Mouse (Mus musculus) forebrain, embryonic 12.5 days (tissue): ENCODE measurements at regions not wholly inside any gene's neighbourhood (a gene's known extent, or its start where the extent isn't known, plus 50 kb on each side); places are given as distances from the start of the nearest gene placed in this dataset.

ENCODE experiments used
- ATAC-seq: fragments of 200-750 bp; cut with Nextera tagmentation; 2 replicates; pipeline ENCODE4 v1.8.0; 2017; ENCODE audit warnings: moderate TSS enrichment; ENCODE audit not compliant: low FRiP score
- H3K27ac ChIP-seq: fragments of 300-500 bp; sonication (generic); 2 replicates; pipeline ENCODE4 v1.5.1; 2016; ENCODE audit warnings: mild to moderate bottlenecking
- H3K27me3 ChIP-seq: fragments of 300-500 bp; sonication (generic); 2 replicates; pipeline ENCODE4 v1.6.1; 2016; ENCODE audit warnings: mild to moderate bottlenecking
- H3K36me3 ChIP-seq: fragments of 300-500 bp; sonication (generic); replicated peaks from 2 replicates; pipeline ENCODE4 v1.6.1; 2016; ENCODE audit warnings: mild to moderate bottlenecking
- H3K4me1 ChIP-seq: fragments of 300-500 bp; sonication (generic); 2 replicates; pipeline ENCODE4 v1.6.1; 2016
- H3K4me2 ChIP-seq: fragments of 300-500 bp; sonication (generic); 2 replicates; pipeline ENCODE4 v1.6.1; 2016; ENCODE audit warnings: mild to moderate bottlenecking, moderate library complexity
- H3K4me3 ChIP-seq: fragments of 300-500 bp; sonication (generic); replicated peaks from 2 replicates; pipeline ENCODE4 v1.5.1; 2016; ENCODE audit warnings: mild to moderate bottlenecking
- H3K9ac ChIP-seq: fragments of 300-500 bp; sonication (generic); 2 replicates; pipeline ENCODE4 v1.6.1; 2016; ENCODE audit warnings: mild to moderate bottlenecking
- H3K9me3 ChIP-seq: fragments of 300-500 bp; sonication (generic); 2 replicates; pipeline ENCODE4 v1.6.1; 2016
- WGBS: fragments of 180-500 bp; shearing (Covaris S2); methylation state at CpG from one replicate; pipeline ENCODE4 v1.1.7; 2016; 5-methylcytosine and 5-hydroxymethylcytosine counted together

GRCm38 (mm10) chr16:78144146-78144545 is 157.1 kb upstream of the Cxadr start:
- no peak overlapping the region for H3K9ac ChIP-seq
- H3K9me3 ChIP-seq: no peaks in the 10 kb centered on the region
- no peaks in the 10 kb centered on the region for H3K36me3 ChIP-seq
- 79% methylated on average over 1 of the region's 1 CpGs for WGBS
- H3K4me3 ChIP-seq: no peak overlapping the region
- H3K4me1 ChIP-seq: no peaks in the 10 kb centered on the region
- H3K27ac ChIP-seq: no peak overlapping the region
- ATAC-seq: no peak
- H3K4me2 ChIP-seq: no peak overlapping the region
- no peaks in the 10 kb centered on the region for H3K27me3 ChIP-seq

- no peak overlapping the region for H3K9ac ChIP-seq
- no peak overlapping the region for H3K4me3 ChIP-seq
- no peaks in the 10 kb centered on the region for H3K27me3 ChIP-seq
- no peaks in the 10 kb centered on the region for H3K9me3 ChIP-seq
- ATAC-seq: no peak
- H3K27ac ChIP-seq: no peak overlapping the region
- H3K4me1 ChIP-seq: no peaks in the 10 kb centered on the region
- H3K36me3 ChIP-seq: no peaks in the 10 kb centered on the region
- no peak overlapping the region for H3K4me2 ChIP-seq
- WGBS: 93% methylated on average over 5 of the region's 5 CpGs
Measured at GRCm38 (mm10) chr16:78135501-78135900, 165.8 kb upstream of the Cxadr start.

- H3K36me3 ChIP-seq: no peaks in the 10 kb centered on the region
- WGBS: 87% methylated on average over 7 of the region's 7 CpGs
- no peaks in the 10 kb centered on the region for H3K9me3 ChIP-seq
- no peak overlapping the region for H3K4me3 ChIP-seq
- no peaks in the 10 kb centered on the region for H3K4me1 ChIP-seq
- no peaks in the 10 kb centered on the region for H3K27me3 ChIP-seq
- H3K27ac ChIP-seq: no peak overlapping the region
- no peak overlapping the region for H3K4me2 ChIP-seq
- no peak overlapping the region for H3K9ac ChIP-seq
- ATAC-seq: no peak
Measured at GRCm38 (mm10) chr16:78134531-78134930, 166.8 kb upstream of the Cxadr start.

- Histone ChIP-seq H3K4me3 (no peak overlapping the region), H3K9me3 (0 out of 2 replicates have a peak, but pooled peaks cover 2% of the 10 kb centered on the region), H3K9ac (no peak overlapping the region), H3K4me2 (no peak overlapping the region), H3K36me3 (no peaks in the 10 kb centered on the region), H3K27ac (no peak overlapping the region), H3K4me1 (no peaks in the 10 kb centered on the region), H3K27me3 (no peaks in the 10 kb centered on the region)
- no peak for ATAC-seq
- WGBS: 71% methylated on average over 1 of the region's 1 CpGs
Measured at GRCm38 (mm10) chr16:78121668-78122067, 179.6 kb upstream of the Cxadr start.

- no peak overlapping the region for H3K9ac ChIP-seq
- no peaks in the 10 kb centered on the region for H3K4me1 ChIP-seq
- H3K4me3 ChIP-seq: no peak overlapping the region
- no peak overlapping the region for H3K4me2 ChIP-seq
- 77% methylated on average over 2 of the region's 2 CpGs for WGBS
- H3K27me3 ChIP-seq: no peaks in the 10 kb centered on the region
- no peak for ATAC-seq
- no peak overlapping the region for H3K27ac ChIP-seq
- H3K9me3 ChIP-seq: 0 out of 2 replicates have a peak, but pooled peaks cover 2% of the 10 kb centered on the region
- H3K36me3 ChIP-seq: no peaks in the 10 kb centered on the region
Measured at GRCm38 (mm10) chr16:78120346-78120899, 180.9 kb upstream of the Cxadr start.

GRCm38 (mm10) chr16:78104246-78104645 is 197.0 kb upstream of the Cxadr start:
- Histone ChIP-seq H3K27ac (no peak overlapping the region), H3K4me1 (peaks cover 8% of the 10 kb centered on the region), H3K27me3 (no peaks in the 10 kb centered on the region), H3K36me3 (no peaks in the 10 kb centered on the region), H3K9me3 (no peaks in the 10 kb centered on the region), H3K4me3 (no peak overlapping the region), H3K9ac (no peak overlapping the region), H3K4me2 (no peak overlapping the region)
- no peak for ATAC-seq

- Histone ChIP-seq H3K4me1 (peaks cover 8% of the 10 kb centered on the region), H3K27ac (peak overlapping the region; percentile 36; the same call in 1 of the 2 replicates), H3K4me3 (no peak overlapping the region), H3K9ac (no peak overlapping the region), H3K36me3 (no peaks in the 10 kb centered on the region), H3K9me3 (no peaks in the 10 kb centered on the region), H3K27me3 (no peaks in the 10 kb centered on the region), H3K4me2 (peak overlapping the region; percentile 37)
- WGBS: 15% methylated on average over 14 of the region's 14 CpGs
- ATAC-seq: peak; percentile 84
Measured at GRCm38 (mm10) chr16:78101415-78102326, 199.6 kb upstream of the Cxadr start.

- no peaks in the 10 kb centered on the region for H3K9me3 ChIP-seq
- H3K4me3 ChIP-seq: no peak overlapping the region
- H3K27ac ChIP-seq: no peak overlapping the region
- H3K27me3 ChIP-seq: no peaks in the 10 kb centered on the region
- no peak overlapping the region for H3K9ac ChIP-seq
- 95% methylated on average over 2 of the region's 2 CpGs for WGBS
- H3K4me2 ChIP-seq: no peak overlapping the region
- ATAC-seq: no peak
- H3K4me1 ChIP-seq: peaks cover 8% of the 10 kb centered on the region
- H3K36me3 ChIP-seq: no peaks in the 10 kb centered on the region
Measured at GRCm38 (mm10) chr16:78099842-78100241, 201.4 kb upstream of the Cxadr start.

GRCm38 (mm10) chr16:78099114-78099513 is 202.2 kb upstream of the Cxadr start:
- 74% methylated on average over 6 of the region's 6 CpGs for WGBS
- ATAC-seq: no peak

GRCm38 (mm10) chr16:78098555-78098954 is 202.7 kb upstream of the Cxadr start:
- WGBS: 74% methylated on average over 6 of the region's 6 CpGs
- H3K27me3 ChIP-seq: no peaks in the 10 kb centered on the region
- ATAC-seq: no peak

More at GRCm38 (mm10) chr16:78099114-78099513, 202.2 kb upstream of the Cxadr start:
- H3K9me3 ChIP-seq: no peaks in the 10 kb centered on the region
- no peak overlapping the region for H3K27ac ChIP-seq
- no peak overlapping the region for H3K4me2 ChIP-seq
- H3K4me3 ChIP-seq: no peak overlapping the region
- no peaks in the 10 kb centered on the region for H3K36me3 ChIP-seq
- H3K27me3 ChIP-seq: no peaks in the 10 kb centered on the region
- peaks cover 8% of the 10 kb centered on the region for H3K4me1 ChIP-seq
- H3K9ac ChIP-seq: no peak overlapping the region

GRCm38 (mm10) chr16:78096571-78096970 is 204.7 kb upstream of the Cxadr start:
- Histone ChIP-seq H3K4me2 (no peak overlapping the region), H3K9me3 (no peaks in the 10 kb centered on the region), H3K9ac (no peak overlapping the region), H3K27me3 (no peaks in the 10 kb centered on the region), H3K27ac (no peak overlapping the region), H3K36me3 (no peaks in the 10 kb centered on the region), H3K4me1 (peaks cover 2% of the 10 kb centered on the region), H3K4me3 (no peak overlapping the region)
- WGBS: 70% methylated on average over 1 of the region's 1 CpGs
- ATAC-seq: no peak

More at GRCm38 (mm10) chr16:78098555-78098954, 202.7 kb upstream of the Cxadr start:
- no peak overlapping the region for H3K4me3 ChIP-seq
- no peak overlapping the region for H3K4me2 ChIP-seq
- no peak overlapping the region for H3K9ac ChIP-seq
- H3K36me3 ChIP-seq: no peaks in the 10 kb centered on the region
- no peaks in the 10 kb centered on the region for H3K9me3 ChIP-seq
- H3K27ac ChIP-seq: no peak overlapping the region
- peaks cover 8% of the 10 kb centered on the region for H3K4me1 ChIP-seq

- H3K4me2 ChIP-seq: no peak overlapping the region
- WGBS: 83% methylated on average over 3 of the region's 3 CpGs
- no peaks in the 10 kb centered on the region for H3K27me3 ChIP-seq
Measured at GRCm38 (mm10) chr16:78090155-78090554, 211.1 kb upstream of the Cxadr start.

More at GRCm38 (mm10) chr16:78090155-78090554, 211.1 kb upstream of the Cxadr start:
- H3K9me3 ChIP-seq: no peaks in the 10 kb centered on the region
- no peaks in the 10 kb centered on the region for H3K36me3 ChIP-seq
- H3K4me3 ChIP-seq: no peak overlapping the region
- no peak overlapping the region for H3K9ac ChIP-seq
- 0 out of 2 replicates have a peak, but pooled peaks cover 3% of the 10 kb centered on the region for H3K4me1 ChIP-seq
- no peak overlapping the region for H3K27ac ChIP-seq
- ATAC-seq: no peak
